Mouse (Mus musculus): ENCODE results near the gene Nfic. TPM values are rescaled to one million over a fixed set of nuclear protein-coding genes. Genes with fewer than 3 reads are reported as not detected.

Gene Nfic
- polyA plus RNA-seq, 2 experiments = 38.1 to 98.9 TPM

GRCm38 (mm10) chr10:81399296-81399695 is 56.1 kb downstream of the Nfic start:
- no peak for ATAC-seq (ENCODE audit: low FRiP score, low read depth)
- H3K4me2 ChIP-seq (replicated peaks; ENCODE audit: low read depth, low read length, severe bottlenecking) = no peak overlapping the region
- WGBS = 60% methylated on average over 2 of the region's 5 CpGs
- H3K9ac ChIP-seq (ENCODE audit: low read depth, low read length, severe bottlenecking) = no peak overlapping the region
- DNase-seq (ENCODE audit: low spot score) = no peak
- peaks cover 30% of the 10 kb centered on the region for H3K4me1 ChIP-seq (ENCODE audit: control insufficient read depth, insufficient read depth, low read length)
- H3K27me3 ChIP-seq (ENCODE audit: control insufficient read depth, insufficient read depth, low read length) = no peaks in the 10 kb centered on the region
- peaks cover 55% of the 10 kb centered on the region for H3K36me3 ChIP-seq (ENCODE audit: control insufficient read depth, insufficient read depth, low read length)
- H3K4me3 ChIP-seq (replicated peaks; ENCODE audit: low read length) = no peak overlapping the region
- H3K27ac ChIP-seq (replicated peaks; ENCODE audit: low read depth, low read length) = no peak overlapping the region
- no peaks in the 10 kb centered on the region for H3K9me3 ChIP-seq (ENCODE audit: control insufficient read depth, low read length)
- no peak for TF ChIP-seq POLR2A (IDR thresholded peaks at IDR 0.05; ENCODE audit: borderline replicate concordance, extremely low read depth, insufficient read depth, insufficient read length)

DNA sequence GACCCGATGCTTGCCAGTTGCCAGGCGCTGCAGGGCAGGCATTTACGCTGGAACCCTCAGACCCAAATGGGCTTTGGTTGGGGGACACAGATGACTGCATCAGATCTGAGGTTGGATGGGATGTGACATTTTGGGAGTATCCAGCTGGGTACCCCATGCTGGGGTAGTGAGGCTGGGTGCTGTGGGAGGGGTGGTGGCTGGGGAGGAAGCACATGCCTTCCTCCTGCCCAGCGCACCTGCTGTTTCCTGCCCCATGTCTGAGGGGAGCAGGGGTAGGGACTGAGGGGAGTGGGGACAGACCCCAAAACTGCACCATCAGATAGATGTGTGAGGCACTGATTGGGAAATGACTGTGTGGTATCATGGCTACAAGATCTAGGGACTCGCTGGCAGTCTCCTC is 58.7 kb downstream of the Nfic start:
- ATAC-seq (ENCODE audit: low FRiP score, low read depth) (no peak), DNase-seq (ENCODE audit: low spot score) (no peak)
- Histone ChIP-seq H3K4me2 (replicated peaks; ENCODE audit: low read depth, low read length, severe bottlenecking) (no peak overlapping the region), H3K9ac (ENCODE audit: low read depth, low read length, severe bottlenecking) (no peak overlapping the region), H3K27me3 (ENCODE audit: control insufficient read depth, insufficient read depth, low read length) (no peaks in the 10 kb centered on the region), H3K4me1 (ENCODE audit: control insufficient read depth, insufficient read depth, low read length) (peaks cover 24% of the 10 kb centered on the region), H3K36me3 (ENCODE audit: control insufficient read depth, insufficient read depth, low read length) (peaks cover 38% of the 10 kb centered on the region), H3K27ac (replicated peaks; ENCODE audit: low read depth, low read length) (no peak overlapping the region), H3K9me3 (ENCODE audit: control insufficient read depth, low read length) (no peaks in the 10 kb centered on the region), H3K4me3 (replicated peaks; ENCODE audit: low read length) (no peak overlapping the region)
- WGBS = 79% methylated on average over 5 of the region's 5 CpGs
- TF ChIP-seq POLR2A (IDR thresholded peaks at IDR 0.05; ENCODE audit: borderline replicate concordance, extremely low read depth, insufficient read depth, insufficient read length) = no peak

DNA sequence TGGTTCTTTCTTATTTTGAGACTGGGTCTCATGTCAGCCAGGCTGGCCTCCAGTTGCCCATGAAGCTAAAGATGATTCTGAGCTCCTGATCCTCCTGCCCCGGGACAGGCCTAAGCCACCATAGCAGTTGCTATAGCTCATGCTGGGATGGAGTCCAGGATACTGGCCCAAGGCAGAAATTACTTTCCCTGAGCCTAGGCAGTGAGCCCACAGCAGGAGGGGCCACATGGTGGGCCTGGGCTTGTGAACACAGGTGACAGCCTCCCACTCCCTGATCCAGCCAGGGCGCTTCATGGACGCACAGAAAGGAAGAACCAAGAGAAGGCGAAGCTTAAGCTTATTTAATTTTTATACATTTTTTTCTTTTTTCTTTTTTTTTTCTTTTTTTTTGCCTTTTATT is 59.6 kb downstream of the Nfic start:
- Histone ChIP-seq H3K27ac (replicated peaks; ENCODE audit: low read depth, low read length) (no peak overlapping the region; the same call in 1 of the 2 replicates), H3K4me2 (replicated peaks; ENCODE audit: low read depth, low read length, severe bottlenecking) (no peak overlapping the region), H3K9me3 (ENCODE audit: control insufficient read depth, low read length) (no peaks in the 10 kb centered on the region), H3K4me1 (ENCODE audit: control insufficient read depth, insufficient read depth, low read length) (peaks cover 15% of the 10 kb centered on the region), H3K36me3 (ENCODE audit: control insufficient read depth, insufficient read depth, low read length) (peaks cover 34% of the 10 kb centered on the region), H3K27me3 (ENCODE audit: control insufficient read depth, insufficient read depth, low read length) (no peaks in the 10 kb centered on the region), H3K9ac (ENCODE audit: low read depth, low read length, severe bottlenecking) (no peak overlapping the region), H3K4me3 (replicated peaks; ENCODE audit: low read length) (no peak overlapping the region)
- DNase-seq (ENCODE audit: low spot score) = no peak
- ATAC-seq (ENCODE audit: low FRiP score, low read depth) = no peak
- WGBS = 85% methylated on average over 4 of the region's 4 CpGs
- TF ChIP-seq POLR2A (IDR thresholded peaks at IDR 0.05; ENCODE audit: borderline replicate concordance, extremely low read depth, insufficient read depth, insufficient read length) = no peak

- no peaks in the 10 kb centered on the region for H3K27me3 ChIP-seq (ENCODE audit: control insufficient read depth, insufficient read depth, low read length)
- peaks cover 14% of the 10 kb centered on the region for H3K4me1 ChIP-seq (ENCODE audit: control insufficient read depth, insufficient read depth, low read length)
- 14% methylated on average over 5 of the region's 5 CpGs for WGBS
- peaks cover 27% of the 10 kb centered on the region for H3K36me3 ChIP-seq (ENCODE audit: control insufficient read depth, insufficient read depth, low read length)
- no peak overlapping the region for H3K4me2 ChIP-seq (replicated peaks; ENCODE audit: low read depth, low read length, severe bottlenecking)
- no peaks in the 10 kb centered on the region for H3K9me3 ChIP-seq (ENCODE audit: control insufficient read depth, low read length)
- H3K4me3 ChIP-seq (replicated peaks; ENCODE audit: low read length) = no peak overlapping the region
- no peak for DNase-seq (ENCODE audit: low spot score)
- TF ChIP-seq POLR2A (IDR thresholded peaks at IDR 0.05; ENCODE audit: borderline replicate concordance, extremely low read depth, insufficient read depth, insufficient read length) = no peak
- no peak for ATAC-seq (ENCODE audit: low FRiP score, low read depth)
- no peak overlapping the region for H3K27ac ChIP-seq (replicated peaks; ENCODE audit: low read depth, low read length)
- H3K9ac ChIP-seq (ENCODE audit: low read depth, low read length, severe bottlenecking) = no peak overlapping the region
These were observed 60.3 kb downstream of the Nfic start for GRCm38 (mm10) chr10:81395127-81395526.

- H3K36me3 ChIP-seq (ENCODE audit: control insufficient read depth, insufficient read depth, low read length) = peaks cover 21% of the 10 kb centered on the region
- peaks cover 16% of the 10 kb centered on the region for H3K4me1 ChIP-seq (ENCODE audit: control insufficient read depth, insufficient read depth, low read length)
- 7% methylated on average over 19 of the region's 19 CpGs for WGBS
- peak overlapping the region; percentile 55 for H3K27ac ChIP-seq (replicated peaks; ENCODE audit: low read depth, low read length)
- peak overlapping the region; percentile 52 for H3K4me2 ChIP-seq (replicated peaks; ENCODE audit: low read depth, low read length, severe bottlenecking)
- peak overlapping the region; percentile 31 for H3K4me3 ChIP-seq (replicated peaks; ENCODE audit: low read length)
- no peaks in the 10 kb centered on the region for H3K27me3 ChIP-seq (ENCODE audit: control insufficient read depth, insufficient read depth, low read length)
- DNase-seq (ENCODE audit: low spot score) (no peak), ATAC-seq (ENCODE audit: low FRiP score, low read depth) (no peak)
- H3K9me3 ChIP-seq (ENCODE audit: control insufficient read depth, low read length) = no peaks in the 10 kb centered on the region
- no peak for TF ChIP-seq POLR2A (IDR thresholded peaks at IDR 0.05; ENCODE audit: borderline replicate concordance, extremely low read depth, insufficient read depth, insufficient read length)
- H3K9ac ChIP-seq (ENCODE audit: low read depth, low read length, severe bottlenecking) = peak overlapping the region; percentile 48
These were observed 61.9 kb downstream of the Nfic start for GRCm38 (mm10) chr10:81393456-81394063.
